Mouse (Mus musculus) large intestine, adult 2 months (tissue): Measurements from ENCODE around the gene Drd4. TPM values are rescaled to one million over a fixed set of nuclear protein-coding genes. Genes with fewer than 3 reads are reported as not detected.
"Not testable (repeated sequence)": the region's sequence is repeated elsewhere in the genome, so short reads cannot be mapped to it uniquely, and the experiment has no call there.

ENCODE experiments used
- DNase-seq: peaks from one replicate; pipeline ENCODE4 v3.0.0-alpha.2; 2012; ENCODE audit warnings: low read depth, low spot score
- WGBS: fragments of 180-500 bp; shearing (Covaris S2); methylation state at CpG from one replicate; pipeline ENCODE4 v1.1.7; 2018; 5-methylcytosine and 5-hydroxymethylcytosine counted together
- polyA plus RNA-seq: library from polyadenylated mRNA; depleted of rRNA; stranded (reverse); fragments of >200 nt; gene quantifications from 2 replicates; pipeline ENCODE4 v1.2.3, GENCODE M21; 2012; rRNA removed

The Drd4 gene
- 0.08 and 0.21 TPM in 2 replicates for polyA plus RNA-seq

DNA sequence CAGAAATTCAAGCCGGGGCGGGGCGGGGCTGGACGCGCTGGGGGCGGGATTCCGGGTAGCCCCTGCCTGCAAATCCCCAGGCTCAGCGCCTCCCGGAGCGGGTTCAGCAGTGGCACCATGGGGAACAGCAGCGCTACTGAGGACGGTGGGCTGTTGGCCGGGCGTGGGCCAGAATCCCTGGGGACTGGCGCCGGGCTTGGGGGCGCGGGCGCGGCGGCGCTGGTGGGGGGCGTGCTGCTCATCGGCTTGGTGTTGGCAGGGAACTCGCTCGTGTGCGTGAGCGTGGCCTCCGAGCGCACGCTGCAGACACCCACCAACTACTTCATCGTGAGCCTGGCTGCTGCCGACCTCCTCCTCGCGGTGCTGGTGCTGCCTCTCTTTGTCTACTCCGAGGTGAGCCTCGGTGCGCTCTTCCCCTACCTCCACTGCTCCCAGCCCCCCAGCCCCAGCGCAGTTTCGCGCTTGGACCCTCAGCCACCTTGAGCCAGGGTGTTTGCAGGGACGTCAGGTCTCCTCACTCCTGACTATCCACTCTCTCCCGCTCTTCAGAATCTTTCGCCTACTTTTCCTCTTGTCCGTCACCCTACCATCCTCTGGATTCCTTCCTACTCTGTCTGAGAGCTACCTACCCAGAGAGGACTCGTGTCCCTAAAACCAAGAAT lies at the start of gene Drd4:
Drd4 (plus strand) TSS at position 86 of the 662 bp plus-strand sequence.
- no peak for DNase-seq
- 9% methylated on average over 46 of the region's 46 CpGs for WGBS

DNA sequence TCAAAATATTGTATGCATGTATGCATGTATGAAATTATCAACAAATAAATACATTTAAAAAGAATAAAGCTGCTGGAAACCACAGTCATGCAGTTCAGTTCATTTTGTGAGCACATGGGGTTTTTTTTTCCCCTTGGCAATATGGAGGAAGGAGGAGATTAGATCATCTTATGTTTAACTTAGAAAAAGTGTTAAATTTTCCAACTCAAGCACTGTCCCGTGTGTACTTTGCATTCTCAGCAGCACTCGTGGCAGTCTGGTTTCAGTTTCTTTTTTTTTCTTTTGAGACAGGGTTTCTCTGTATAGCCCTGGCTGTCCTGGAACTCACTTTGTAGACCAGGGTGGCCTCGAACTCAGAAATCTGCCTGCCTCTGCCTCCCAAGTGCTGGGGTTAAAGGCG lies 41.3 kb upstream of the Drd4 start:
- 75% methylated on average over 4 of the region's 4 CpGs for WGBS
- not testable (repeated sequence) for DNase-seq

DNA sequence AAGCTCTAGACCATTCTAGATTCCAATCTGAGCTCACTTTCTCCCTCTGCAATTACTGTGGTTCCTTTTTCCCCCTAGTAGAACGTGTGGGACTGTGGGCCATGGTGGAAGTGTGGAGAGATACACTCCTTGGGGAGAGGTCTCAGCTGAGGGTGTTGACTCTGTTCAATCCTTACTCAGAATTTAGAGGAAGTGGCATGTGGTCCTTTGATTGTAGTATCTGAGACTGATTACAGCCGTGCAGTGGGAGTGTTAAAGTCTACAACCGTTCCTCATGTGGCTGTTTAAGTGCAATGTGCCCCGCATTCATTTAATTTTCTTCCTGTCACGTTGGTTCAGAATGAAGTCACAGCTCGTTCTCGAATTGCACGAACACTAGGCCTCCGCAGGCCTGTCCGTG lies 35.6 kb upstream of the Drd4 start:
- WGBS, result 90% methylated on average over 10 of the region's 10 CpGs
- no peak for DNase-seq

DNA sequence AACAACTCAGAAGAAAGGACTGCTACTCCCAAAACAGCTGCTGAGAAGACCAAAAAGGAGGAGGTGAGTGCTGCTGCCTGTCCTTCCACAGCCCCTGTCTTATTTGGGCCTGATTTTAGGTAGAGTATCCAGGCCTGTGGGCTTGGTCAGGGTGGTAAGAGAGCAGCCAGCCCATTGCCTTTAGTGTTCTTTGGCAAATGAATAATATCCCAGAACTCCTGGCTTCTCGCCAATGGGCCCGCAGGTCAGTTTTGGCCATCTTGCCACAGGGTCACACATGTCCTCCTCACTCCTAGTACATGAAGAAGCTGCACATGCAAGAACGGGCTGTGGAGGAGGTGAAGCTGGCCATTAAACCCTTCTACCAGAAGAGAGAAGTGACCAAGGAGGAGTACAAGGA lies 30.3 kb upstream of the Drd4 start:
- no peak for DNase-seq
- WGBS, result 82% methylated on average over 3 of the region's 3 CpGs

DNA sequence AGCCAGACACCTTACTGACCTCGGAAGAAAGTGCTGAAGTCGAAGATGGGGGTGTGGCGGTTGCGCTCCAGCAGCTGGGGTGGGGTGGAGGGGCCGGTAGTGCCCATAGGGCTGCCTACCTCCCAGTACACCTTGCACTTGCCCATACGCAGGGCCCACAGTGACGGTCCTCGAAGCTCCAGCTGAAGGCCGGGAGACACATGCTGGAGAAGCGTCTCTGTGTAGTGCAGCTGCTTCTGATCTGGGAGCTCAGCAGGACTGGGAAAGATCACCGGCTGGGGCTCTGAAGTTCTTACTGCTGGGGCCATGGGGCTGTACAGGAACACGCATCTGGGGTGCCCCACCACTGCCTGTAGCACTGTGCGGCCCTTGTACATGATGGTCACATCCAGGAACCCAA lies 28.2 kb upstream of the Drd4 start:
- DNase-seq, result no peak
- WGBS, result 85% methylated on average over 13 of the region's 13 CpGs

DNA sequence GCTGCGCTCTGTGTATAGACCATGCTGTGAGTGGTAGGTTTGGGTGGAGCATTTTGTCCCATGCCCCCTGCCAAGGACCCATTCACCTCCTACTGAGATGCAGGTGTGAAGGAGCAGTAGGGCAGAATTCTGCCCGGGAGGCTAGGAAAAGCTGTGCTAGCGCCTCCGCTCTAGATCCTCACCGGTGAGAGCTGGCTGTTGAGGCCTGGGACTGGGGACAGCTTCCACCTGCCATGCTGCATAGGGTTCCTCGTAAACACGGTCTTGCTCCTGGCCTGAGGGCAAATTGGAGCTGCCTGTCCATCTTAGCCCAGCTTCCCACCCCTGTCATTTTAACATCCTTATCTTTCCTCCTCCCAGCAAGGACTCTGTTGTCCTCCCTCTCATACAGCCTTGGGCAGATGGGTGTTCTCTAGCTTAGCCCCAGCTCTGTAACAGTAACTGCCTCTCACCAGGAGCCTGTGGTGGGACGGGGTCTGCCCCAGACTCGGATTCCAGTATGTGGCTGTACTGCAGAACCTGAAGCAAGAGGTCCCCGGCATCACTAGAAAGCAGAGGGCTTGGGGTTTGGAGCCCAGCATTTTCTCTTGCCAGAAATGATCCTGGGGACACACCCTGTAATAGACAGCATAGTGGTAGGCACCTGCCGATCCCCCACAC lies 27.6 kb upstream of the Drd4 start:
- WGBS, result 70% methylated on average over 11 of the region's 11 CpGs

DNA sequence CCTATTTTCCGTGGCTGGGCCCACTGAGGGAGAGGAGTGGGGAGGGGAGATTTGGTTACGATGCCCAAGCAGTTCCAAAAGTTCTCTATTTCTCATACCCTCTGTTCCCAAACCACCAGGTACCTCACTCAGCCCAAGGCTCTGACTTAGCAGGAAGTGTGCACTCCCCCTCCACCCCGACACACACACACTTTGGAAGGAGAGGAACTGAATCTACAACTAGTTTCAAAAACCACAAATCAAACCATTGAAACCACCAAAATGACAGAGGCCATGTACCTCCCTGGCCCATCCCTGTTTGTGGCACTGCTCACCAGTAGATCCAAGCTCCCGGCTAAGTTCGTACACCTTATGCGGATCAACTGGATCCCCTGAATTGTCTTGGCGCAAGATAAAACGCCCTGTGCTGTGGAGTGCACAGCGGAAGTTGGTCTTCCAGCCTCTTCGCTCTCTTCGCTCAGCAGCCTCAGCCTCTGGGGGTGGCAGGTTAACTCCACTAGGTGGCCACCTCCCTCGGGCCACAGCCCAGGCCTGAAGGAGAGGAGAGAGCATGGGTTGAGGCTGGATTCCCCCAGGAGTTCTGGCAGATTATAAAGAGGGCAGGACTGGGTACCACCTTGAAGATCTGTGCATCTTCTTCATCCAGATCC lies 26.9 kb upstream of the Drd4 start:
- no peak for DNase-seq
- WGBS, result 21% methylated on average over 12 of the region's 12 CpGs

More for the DNA sequence above, 27.6 kb upstream of the Drd4 start:
- DNase-seq, result no peak

DNA sequence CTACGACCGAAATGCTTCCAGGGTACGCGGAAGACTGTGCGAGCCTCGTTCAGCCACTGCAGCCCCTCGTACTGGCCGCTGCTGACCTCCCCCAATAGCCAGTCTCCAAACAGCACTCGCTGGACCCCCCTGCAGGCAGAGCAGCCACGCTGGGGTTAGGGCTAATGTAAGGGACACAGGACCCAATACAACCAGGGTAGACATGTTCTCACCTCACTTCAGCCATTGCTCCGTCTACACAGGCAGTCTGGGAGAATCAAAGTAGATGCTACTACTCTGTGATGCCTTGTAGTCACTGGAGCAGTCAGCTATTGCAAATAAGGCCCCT lies 26.4 kb upstream of the Drd4 start:
- no peak for DNase-seq
- WGBS, result 41% methylated on average over 11 of the region's 11 CpGs

DNA sequence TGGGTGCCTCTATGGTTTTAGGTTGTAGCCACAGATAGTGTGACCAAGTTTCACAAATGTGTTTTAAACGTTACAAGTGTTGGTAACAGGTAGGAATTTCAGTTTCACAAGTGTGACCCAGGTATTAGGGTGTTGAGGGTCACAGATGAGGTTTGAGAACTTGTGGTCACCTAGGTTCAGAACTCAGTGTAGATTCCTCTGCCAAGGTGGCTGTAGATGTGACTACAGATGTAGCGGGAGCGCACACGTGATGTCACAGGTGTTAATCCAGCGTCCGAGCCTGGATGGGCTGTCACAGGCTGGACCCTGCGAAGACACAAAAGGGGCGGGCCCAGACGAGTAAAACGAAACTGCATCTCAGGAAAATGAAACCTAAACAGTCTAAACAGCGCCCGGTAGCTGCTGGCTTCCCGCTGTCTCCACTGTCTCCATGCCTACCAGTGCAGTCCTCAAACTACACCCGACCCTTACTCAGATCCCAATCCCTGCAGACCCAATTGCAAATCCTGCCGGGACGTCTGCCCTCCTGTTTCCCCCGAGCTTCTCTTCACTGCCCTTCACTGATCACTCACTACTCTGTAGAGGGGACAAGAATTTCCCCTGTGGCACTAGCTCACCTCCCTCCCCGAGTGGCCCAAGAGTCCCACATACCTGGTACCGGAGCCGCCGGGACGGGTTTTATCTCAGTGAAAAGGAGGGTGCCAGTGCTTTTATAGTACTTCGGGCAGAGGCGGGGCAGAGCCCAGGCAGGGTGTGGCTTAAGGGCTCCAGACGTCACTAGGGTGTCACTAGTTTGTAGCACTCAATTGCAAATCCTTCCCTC lies 25.9 kb upstream of the Drd4 start, which contains the start of gene Irf7:
Irf7 (minus strand) TSS at position 743 of the 823 bp plus-strand sequence.
- 2% methylated on average over 25 of the region's 25 CpGs for WGBS
- DNase-seq, result peak; percentile 50

DNA sequence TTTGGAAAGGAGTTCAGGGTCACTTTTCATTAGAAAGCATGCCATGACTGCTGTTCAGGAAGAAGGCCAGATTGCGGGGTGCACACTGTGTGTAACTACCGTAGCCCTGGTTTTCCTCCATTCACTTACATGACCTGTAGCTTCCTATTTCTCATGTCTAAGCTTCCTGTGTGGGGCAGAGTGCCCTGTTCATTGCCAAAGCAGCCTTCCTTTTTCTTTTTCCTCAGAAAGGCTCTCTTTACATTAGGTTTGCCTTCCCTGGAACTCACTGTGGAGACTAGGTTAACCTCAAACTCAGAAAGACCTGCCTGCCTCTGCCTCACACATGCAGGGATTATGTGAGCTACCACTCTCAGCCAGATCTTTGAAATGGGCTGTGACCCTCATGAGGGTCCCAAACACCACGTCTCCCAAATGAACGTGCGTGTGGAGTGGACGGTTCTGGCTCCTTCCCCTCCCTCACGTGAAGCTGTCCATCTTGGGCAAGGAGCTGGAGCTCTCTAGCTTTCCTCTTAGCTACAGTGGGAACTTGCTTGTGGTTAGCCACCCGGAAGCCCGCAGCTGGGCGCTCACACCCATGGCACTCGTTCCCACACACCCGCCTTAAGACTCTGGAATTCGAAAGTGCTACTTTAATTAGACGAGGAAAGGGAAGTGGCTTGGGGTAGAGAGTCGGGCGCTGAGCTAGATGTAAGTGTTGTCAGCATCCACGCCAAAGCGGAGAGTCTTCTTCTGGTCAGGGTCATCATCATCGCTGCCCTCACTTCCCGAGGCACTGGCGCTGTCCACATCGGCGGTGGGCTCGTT lies 23.1 kb upstream of the Drd4 start:
- 60% methylated on average over 24 of the region's 24 CpGs for WGBS
- DNase-seq, result no peak

DNA sequence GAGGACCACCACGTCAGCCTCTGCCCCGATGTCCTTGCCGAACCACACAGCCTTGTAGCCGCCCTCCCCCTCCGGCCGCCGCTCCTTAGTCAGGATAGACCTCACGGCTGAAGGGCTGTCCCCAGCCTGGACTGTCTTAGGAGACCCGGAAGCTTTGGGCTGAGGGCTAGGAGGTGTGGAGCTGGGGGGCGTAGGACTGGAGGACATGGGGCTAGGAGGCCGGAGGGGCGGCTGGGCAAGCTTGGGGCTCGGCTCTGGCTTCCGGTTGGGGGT lies 22.6 kb upstream of the Drd4 start:
- WGBS, result 69% methylated on average over 14 of the region's 14 CpGs
- no peak for DNase-seq

DNA sequence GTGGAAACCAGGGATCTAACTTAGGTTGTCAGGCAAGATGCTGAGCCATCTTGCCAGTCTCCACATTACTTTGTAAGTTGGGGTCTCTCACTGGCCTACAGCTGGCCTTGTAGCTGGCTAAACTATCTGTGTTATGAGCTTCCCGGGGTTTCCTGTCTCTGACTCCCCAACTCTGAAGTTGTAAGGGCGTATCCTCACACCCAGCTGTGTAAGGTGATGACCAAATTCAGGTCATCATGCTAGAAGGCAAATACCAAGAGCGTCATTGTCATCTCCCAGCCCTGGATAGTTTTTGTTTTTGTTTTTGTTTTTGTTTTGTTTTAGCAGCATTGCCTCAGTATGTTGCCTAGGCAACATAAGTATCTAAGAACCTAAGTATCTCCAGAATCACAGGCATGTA lies 21.2 kb upstream of the Drd4 start:
- WGBS, result 87% methylated on average over 3 of the region's 3 CpGs
- DNase-seq, result no peak

DNA sequence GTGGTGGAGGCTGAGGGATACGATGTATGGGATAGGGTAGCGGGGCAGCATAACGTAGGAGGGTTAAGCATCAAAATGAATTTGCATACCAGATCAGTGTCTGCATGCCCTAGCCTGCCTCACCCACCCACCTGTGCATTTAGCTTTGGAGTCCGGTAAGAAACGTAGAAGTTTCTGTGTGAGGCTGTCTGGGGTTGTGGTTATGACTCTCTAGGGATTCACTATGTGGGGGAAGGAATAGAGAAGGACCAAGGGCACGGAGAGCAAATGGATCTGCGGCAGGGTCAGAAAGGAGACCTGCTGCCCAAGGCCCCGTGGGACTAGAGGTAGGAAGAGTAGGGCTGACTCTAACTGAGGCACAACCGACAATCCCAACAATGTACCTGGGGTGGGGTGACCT lies 16.4 kb upstream of the Drd4 start:
- WGBS, result 84% methylated on average over 9 of the region's 9 CpGs
- no peak for DNase-seq

DNA sequence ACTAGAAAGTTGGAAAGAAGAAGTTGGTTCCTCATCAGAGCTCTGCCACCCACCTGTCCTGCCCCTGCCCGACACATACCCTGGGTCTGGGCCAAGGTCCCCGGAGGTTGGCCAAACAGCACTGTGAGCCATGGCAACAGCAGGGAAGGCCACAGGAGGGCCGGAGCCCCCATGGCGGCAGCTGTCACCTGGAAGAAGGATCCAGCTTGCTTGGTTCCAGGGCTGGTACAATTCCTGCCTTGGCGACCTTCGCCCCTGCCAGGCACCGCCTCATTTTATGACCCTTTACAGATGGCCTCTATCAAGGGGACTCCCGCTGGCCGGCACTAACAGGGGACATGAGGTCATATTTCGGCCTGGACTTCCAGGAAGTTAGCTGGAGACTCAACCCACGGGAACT lies 15.3 kb upstream of the Drd4 start, which contains the start of gene Cdhr5:
Cdhr5 (minus strand) TSS at position 241 of the 400 bp plus-strand sequence.
- WGBS, result 17% methylated on average over 11 of the region's 11 CpGs
- peak; percentile 87 for DNase-seq

DNA sequence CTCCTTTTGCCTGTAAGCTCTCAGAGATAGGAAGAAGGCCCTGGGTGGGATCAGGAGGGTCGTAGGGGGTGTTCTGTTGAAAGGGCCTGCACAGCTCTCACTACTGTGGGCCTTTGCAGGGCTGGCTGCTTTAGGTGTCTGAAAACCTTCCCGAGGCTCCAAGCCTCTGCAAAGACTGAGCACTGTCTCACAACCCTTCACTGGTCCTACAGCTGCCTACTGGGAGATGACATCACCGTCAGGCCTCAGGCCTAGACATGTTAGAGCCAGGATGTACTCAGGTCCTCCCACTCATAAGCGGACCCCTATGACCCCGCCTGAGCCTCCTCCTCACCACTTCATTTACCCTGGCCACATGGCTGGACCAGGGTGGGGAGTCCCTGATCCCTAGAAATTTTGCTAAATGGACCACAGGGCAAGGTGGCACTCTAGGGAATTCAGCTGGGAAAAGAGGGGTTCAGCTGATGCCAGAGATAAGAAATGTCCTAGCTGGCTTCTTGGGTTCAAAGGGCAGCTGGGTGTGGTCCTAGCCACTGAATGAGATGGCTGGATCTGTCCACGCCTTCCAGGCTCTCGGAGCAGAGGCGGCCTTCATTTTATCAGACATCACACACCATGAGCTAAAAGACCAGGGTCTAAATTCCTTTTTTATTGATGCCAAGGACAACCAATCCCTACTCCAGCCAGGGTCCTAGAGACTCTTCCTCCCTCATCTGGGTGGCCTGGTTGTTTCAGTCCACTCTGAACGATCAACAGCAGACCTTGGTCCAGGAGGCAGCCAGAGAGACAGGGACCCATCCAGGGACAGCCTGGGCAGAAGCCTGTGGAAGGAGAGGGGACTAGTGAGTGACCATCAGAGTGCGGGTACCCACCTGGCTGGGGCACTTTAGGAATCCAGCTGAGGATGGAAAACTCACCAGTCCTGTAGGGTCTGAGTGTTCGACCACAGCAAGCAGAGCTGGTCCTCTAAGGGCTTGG lies 13.8 kb upstream of the Drd4 start:
- 51% methylated on average over 11 of the region's 11 CpGs for WGBS
- DNase-seq, result peak; percentile 64

DNA sequence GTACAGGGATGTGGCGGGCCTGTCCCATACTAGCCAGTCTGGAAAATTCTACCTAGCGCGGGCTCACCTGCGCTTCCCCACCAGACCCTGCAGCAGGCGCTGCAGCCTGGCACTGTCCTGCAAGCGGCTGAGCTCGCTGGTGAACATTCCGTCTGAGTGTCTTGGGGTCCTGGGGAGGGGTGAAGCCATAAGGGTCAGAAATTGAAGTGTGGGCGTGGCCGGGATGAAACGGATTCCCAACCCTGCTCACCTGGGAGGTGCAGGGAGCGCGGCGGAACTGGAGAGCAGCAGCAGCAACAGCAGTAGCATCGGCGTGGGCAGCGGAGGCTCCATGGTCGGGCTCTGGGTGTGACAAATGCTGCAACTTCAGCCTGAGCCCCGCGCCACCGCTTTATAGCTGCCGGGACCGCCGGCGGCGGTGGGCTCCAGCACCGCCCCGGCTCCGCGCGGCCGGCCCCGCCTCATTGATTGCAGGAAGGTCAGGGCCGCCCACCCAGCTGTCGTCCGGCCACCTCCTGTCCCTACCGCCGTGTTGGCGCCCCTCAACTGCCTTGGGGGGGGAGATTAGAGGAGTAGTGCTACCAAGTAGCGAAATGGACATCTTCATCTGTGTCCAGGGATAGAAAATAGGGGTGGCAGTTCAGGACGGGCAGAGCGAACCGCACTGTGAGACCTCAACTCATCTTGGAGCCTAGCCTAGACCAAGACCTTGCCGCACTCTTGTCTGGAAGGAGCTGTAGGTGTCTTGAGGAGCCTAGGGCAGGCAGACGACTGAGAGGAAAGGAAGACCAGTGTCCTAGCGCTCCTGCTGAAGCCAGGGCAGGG lies 12.8 kb upstream of the Drd4 start, which contains the start of gene Sct:
Sct (minus strand) TSS at position 368 of the 825 bp plus-strand sequence.
- DNase-seq, result no peak
- 9% methylated on average over 46 of the region's 46 CpGs for WGBS

DNA sequence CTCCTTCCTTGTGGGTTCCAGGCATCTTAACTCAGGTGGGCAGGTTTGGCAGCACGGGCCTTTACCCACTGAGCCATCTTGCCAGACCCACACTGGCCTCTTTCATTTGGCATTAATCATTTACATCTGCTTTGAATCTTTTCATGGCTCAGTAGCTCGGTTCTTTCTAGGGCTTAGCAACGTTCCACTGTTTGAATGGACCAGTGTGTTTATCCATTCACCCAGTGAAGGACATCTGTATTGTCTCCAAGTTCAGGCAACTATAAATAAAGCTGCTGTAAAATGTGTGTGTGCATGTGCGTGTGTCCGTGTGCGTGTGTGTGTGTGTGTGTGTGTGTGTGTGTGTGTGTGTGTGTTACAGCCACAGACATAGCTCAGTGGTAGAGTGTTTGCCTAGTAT lies 10.4 kb upstream of the Drd4 start:
- 48% methylated on average over 6 of the region's 6 CpGs for WGBS
- no peak for DNase-seq

DNA sequence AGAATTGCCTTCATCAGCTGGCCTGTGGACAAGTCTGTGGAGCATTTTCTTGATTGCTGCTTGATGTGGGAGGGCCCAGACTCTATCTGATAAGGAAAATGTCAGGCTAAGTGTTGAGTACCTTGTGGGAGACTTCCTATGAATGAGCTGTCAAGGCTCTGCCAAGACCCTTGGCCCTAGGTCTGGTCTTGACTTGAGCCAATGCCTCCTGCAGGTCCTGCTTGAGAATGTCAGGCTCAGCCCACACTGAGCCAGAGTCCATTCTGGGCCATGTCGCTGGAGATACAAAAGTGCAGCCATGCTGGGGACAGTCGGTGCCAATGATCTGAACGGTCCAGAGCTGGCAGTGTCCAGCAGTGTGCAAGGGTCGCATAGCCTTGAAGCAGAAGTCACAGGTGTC lies 9.1 kb upstream of the Drd4 start:
- 92% methylated on average over 4 of the region's 4 CpGs for WGBS
- DNase-seq, result no peak
